Mouse (Mus musculus) neutrophil, adult 83 days (primary cell): ENCODE results near the gene Olfr923. TPM values are rescaled to one million over a fixed set of nuclear protein-coding genes. Genes with fewer than 3 reads are reported as not detected.

Experiments used
- total RNA-seq, 2 experiments: library from RNA; stranded (reverse); gene quantifications; one replicate each; pipeline ENCODE4 v1.2.4; 2023

The Olfr923 gene
- total RNA-seq = not detected

DNA sequence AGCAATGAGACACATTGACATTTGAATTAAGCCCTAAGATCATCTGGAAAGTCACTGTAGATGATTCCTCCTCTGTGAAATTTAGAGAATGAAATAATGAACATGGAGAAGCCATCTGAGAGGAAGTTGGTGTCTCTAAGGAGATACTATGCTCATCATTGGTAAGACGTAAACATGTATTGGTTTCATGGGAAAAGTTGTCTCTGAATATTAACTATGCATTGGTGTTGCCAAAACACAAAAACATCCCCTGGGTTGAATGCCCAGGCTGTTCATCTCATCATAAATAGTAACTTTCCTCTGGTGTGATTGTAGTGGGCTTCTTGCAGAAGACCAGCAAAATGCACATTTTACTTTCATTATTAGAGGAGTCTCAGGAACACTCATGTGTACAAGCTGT, at the start of gene Olfr923:
TSS of gene Olfr923 (plus strand) at position 301 of the 400 bp plus-strand sequence.

DNA sequence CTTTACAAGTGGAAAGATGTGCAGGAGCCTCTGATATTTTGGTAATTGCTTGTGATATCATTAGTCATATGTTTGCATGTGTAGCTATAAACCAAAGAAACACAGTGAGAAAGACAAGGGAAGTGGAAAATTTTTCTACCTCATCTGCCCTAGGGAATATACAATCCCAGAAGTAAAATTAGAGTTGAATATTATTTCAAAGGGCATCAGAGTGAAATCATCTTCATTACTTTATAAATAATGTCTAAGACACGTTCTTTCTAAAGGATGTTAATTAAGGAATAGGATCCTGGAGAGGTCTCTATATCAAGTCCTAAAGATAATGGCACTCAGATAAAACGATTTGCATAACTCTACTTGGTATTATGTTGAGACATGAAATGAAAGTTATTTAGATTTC, 12.0 kb upstream of the Olfr923 start, which contains the start of gene Olfr922:
TSS of gene Olfr922 (plus strand) at position 301 of the 400 bp plus-strand sequence.

GRCm38 (mm10) chr9:38844149-38844548, 17.8 kb downstream of the Olfr923 start, which contains the start of gene Olfr924:
Gene Olfr924 (plus strand): TSS chr9:38844449.

GRCm38 (mm10) chr9:38854760-38855159, 28.4 kb downstream of the Olfr923 start, which contains the start of gene Olfr26:
Gene Olfr26 (plus strand): TSS chr9:38855060.

GRCm38 (mm10) chr9:38876826-38877225, 50.5 kb downstream of the Olfr923 start, which contains the start of gene Olfr926:
Gene Olfr926 (plus strand): TSS chr9:38877126.

Other genes starting within 250 kb of the Olfr923 start
- gene Olfr912, start 246.4 kb upstream of the Olfr923 start, total RNA-seq = not detected
- gene Olfr913, start 233.8 kb upstream of the Olfr923 start, total RNA-seq = not detected
- not detected for gene Olfr914, start 221.4 kb upstream of the Olfr923 start, total RNA-seq
- not detected for gene Olfr916, start 166.7 kb upstream of the Olfr923 start, total RNA-seq
- not detected for gene Olfr917, start 160.7 kb upstream of the Olfr923 start, total RNA-seq
- not detected for gene Olfr918, start 151.9 kb upstream of the Olfr923 start, total RNA-seq
- gene Olfr919, start 122.9 kb upstream of the Olfr923 start, total RNA-seq = not detected
- 10 to 100 TPM; 23.1 to 26.8 TPM for gene Vwa5a, start 108.3 kb upstream of the Olfr923 start, total RNA-seq
- under 1 TPM in 1 of 2 experiments, not detected in 1; 0.11 TPM for gene Olfr920, start 74.2 kb upstream of the Olfr923 start, total RNA-seq
- not detected for gene Olfr921, start 53.5 kb upstream of the Olfr923 start, total RNA-seq
- gene Olfr922, start 11.9 kb upstream of the Olfr923 start, total RNA-seq = not detected
- gene Olfr924, start 17.9 kb downstream of the Olfr923 start, total RNA-seq = not detected
- not detected for gene Olfr26, start 28.5 kb downstream of the Olfr923 start, total RNA-seq
- not detected for gene Olfr926, start 50.6 kb downstream of the Olfr923 start, total RNA-seq
- gene Olfr930, start 103.3 kb downstream of the Olfr923 start, total RNA-seq = not detected
- not detected for gene Olfr933, start 145.8 kb downstream of the Olfr923 start, total RNA-seq
- gene Olfr934, start 161.8 kb downstream of the Olfr923 start, total RNA-seq = not detected
- not detected for gene Olfr935, start 173.1 kb downstream of the Olfr923 start, total RNA-seq
- not detected for gene Olfr146, start 196.8 kb downstream of the Olfr923 start, total RNA-seq
- gene Olfr937, start 238.4 kb downstream of the Olfr923 start, total RNA-seq = not detected